Mouse (Mus musculus) MEL (cell line): ENCODE data around the gene Prkcq. TPM values are rescaled to one million over a fixed set of nuclear protein-coding genes. Genes with fewer than 3 reads are reported as not detected.

ENCODE experiments used
- DNase-seq: peaks from one replicate; pipeline ENCODE4 v3.0.0; 2011; ENCODE audit warnings: low read depth, low spot score
- H3K27ac ChIP-seq: 2 replicates; pipeline ENCODE4 v1.5.1; 2012; ENCODE audit warnings: low read depth, mild to moderate bottlenecking, control low read depth, low read length, moderate library complexity; ENCODE audit not compliant: control insufficient read depth
- H3K27me3 ChIP-seq, 2 experiments: fragments of 150-350 bp in 1 of 2; sonication (generic) in 1 of 2; 2 replicates each; pipeline ENCODE4 v1.6.1; 2012; ENCODE audit warnings: low read length in 2 of 2, mild to moderate bottlenecking in 2 of 2, improper control_type of control experiment in 1 of 2, moderate library complexity in 1 of 2; ENCODE audit not compliant: insufficient read depth in 2 of 2, control insufficient read depth in 1 of 2
- H3K36me3 ChIP-seq, 2 experiments: 2 replicates each; pipeline ENCODE4 v1.6.1; 2012 to 2014; ENCODE audit warnings: low read length in 2 of 2, improper control_type of control experiment in 1 of 2, inconsistent platforms in 1 of 2, mild to moderate bottlenecking in 1 of 2; ENCODE audit not compliant: insufficient read depth in 2 of 2, control insufficient read depth in 1 of 2
- H3K4me1 ChIP-seq, 2 experiments: fragments of 150-350 bp in 1 of 2; sonication (generic) in 1 of 2; 2 replicates each; pipeline ENCODE4 v1.6.1; 2012; ENCODE audit warnings: low read length in 2 of 2, improper control_type of control experiment in 1 of 2, mild to moderate bottlenecking in 1 of 2; ENCODE audit not compliant: insufficient read depth in 2 of 2, control insufficient read depth in 1 of 2
- H3K4me3 ChIP-seq, 2 experiments: fragments of 150-350 bp in 1 of 2; sonication (generic) in 1 of 2; 2 replicates each; pipeline ENCODE4 v1.5.1; 2012; ENCODE audit warnings: low read depth in 2 of 2, low read length in 2 of 2, mild to moderate bottlenecking in 2 of 2, moderate library complexity in 2 of 2, control low read depth in 1 of 2, improper control_type of control experiment in 1 of 2; ENCODE audit not compliant: control insufficient read depth in 1 of 2, insufficient read depth in 1 of 2
- H3K79me2 ChIP-seq: 2 replicates; pipeline ENCODE4 v1.6.1; 2012; ENCODE audit warnings: mild to moderate bottlenecking, low read length, moderate library complexity; ENCODE audit not compliant: control insufficient read depth, poor library complexity, insufficient read depth
- H3K9ac ChIP-seq: 2 replicates; pipeline ENCODE4 v1.6.1; 2012; ENCODE audit warnings: low read depth, mild to moderate bottlenecking, control low read depth, low read length, moderate library complexity; ENCODE audit not compliant: control insufficient read depth, poor library complexity, severe bottlenecking
- H3K9me3 ChIP-seq: fragments of 150-350 bp; sonication (generic); replicated peaks from 2 replicates; pipeline ENCODE4 v1.6.1; 2012; ENCODE audit warnings: mild to moderate bottlenecking, low read length, improper control_type of control experiment, moderate library complexity; ENCODE audit not compliant: insufficient read depth
- BHLHE40 ChIP-seq: IDR thresholded peaks from 2 replicates; pipeline ENCODE4 v1.6.1; 2012; ENCODE audit warnings: low read depth, mild to moderate bottlenecking, inconsistent platforms, low read length, improper control_type of control experiment, borderline replicate concordance
- CHD1 ChIP-seq: IDR thresholded peaks from 2 replicates; pipeline ENCODE4 v1.6.1; 2012; ENCODE audit warnings: low read depth, mild to moderate bottlenecking, inconsistent platforms, low read length, improper control_type of control experiment
- CHD2 ChIP-seq: IDR thresholded peaks from 2 replicates; pipeline ENCODE4 v1.6.1; 2011; ENCODE audit warnings: low read length, improper control_type of control experiment
- ELF1 ChIP-seq: IDR thresholded peaks from 2 replicates; pipeline ENCODE4 v1.6.1; 2014; ENCODE audit warnings: low read depth, mild to moderate bottlenecking, inconsistent platforms, low read length, improper control_type of control experiment, moderate library complexity
- EP300 ChIP-seq, 2 experiments: IDR thresholded peaks; 2 replicates each; pipeline ENCODE4 v1.6.1; 2011; ENCODE audit warnings: improper control_type of control experiment in 2 of 2, low read length in 2 of 2, low read depth in 1 of 2, mild to moderate bottlenecking in 1 of 2
- JUND ChIP-seq: IDR thresholded peaks from 2 replicates; pipeline ENCODE4 v1.6.1; 2011; ENCODE audit warnings: low read depth, mild to moderate bottlenecking, improper control_type of control experiment, low read length
- MAFK ChIP-seq: IDR thresholded peaks from 2 replicates; pipeline ENCODE4 v1.6.1; 2011; ENCODE audit warnings: low read depth, mild to moderate bottlenecking, low read length, improper control_type of control experiment, borderline replicate concordance
- MXI1 ChIP-seq: IDR thresholded peaks from 2 replicates; pipeline ENCODE4 v1.6.1; 2011; ENCODE audit warnings: mild to moderate bottlenecking, low read depth, low read length, improper control_type of control experiment
- MYB ChIP-seq: IDR thresholded peaks from 2 replicates; pipeline ENCODE4 v1.6.1; 2011; ENCODE audit warnings: mild to moderate bottlenecking, low read depth, low read length, improper control_type of control experiment
- NRF1 ChIP-seq: IDR thresholded peaks from 2 replicates; pipeline ENCODE4 v1.6.1; 2014; ENCODE audit warnings: low read depth, mild to moderate bottlenecking, inconsistent platforms, low read length, improper control_type of control experiment, moderate library complexity; ENCODE audit not compliant: poor library complexity, insufficient read depth, severe bottlenecking
- POLR2A ChIP-seq, 2 experiments: IDR thresholded peaks; 2 replicates each; pipeline ENCODE4 v1.6.1; 2011 to 2012; ENCODE audit warnings: low read length in 2 of 2, mild to moderate bottlenecking in 2 of 2, control low read depth in 1 of 2, improper control_type of control experiment in 1 of 2, low read depth in 1 of 2, moderate library complexity in 1 of 2; ENCODE audit not compliant: control insufficient read depth in 1 of 2, insufficient read depth in 1 of 2, poor library complexity in 1 of 2
- POLR2AphosphoS2 ChIP-seq: IDR thresholded peaks from 2 replicates; pipeline ENCODE4 v1.6.1; 2011; ENCODE audit warnings: low read length, improper control_type of control experiment
- UBTF ChIP-seq: IDR thresholded peaks from 2 replicates; pipeline ENCODE4 v1.6.1; 2012; ENCODE audit warnings: low read depth, mild to moderate bottlenecking, inconsistent platforms, low read length, improper control_type of control experiment, moderate library complexity, borderline replicate concordance; ENCODE audit not compliant: insufficient read depth
- USF1 ChIP-seq: IDR thresholded peaks from 2 replicates; pipeline ENCODE4 v1.6.1; 2014; ENCODE audit warnings: low read depth, mild to moderate bottlenecking, inconsistent platforms, low read length, improper control_type of control experiment, moderate library complexity
- polyA plus RNA-seq, 2 experiments: library from polyadenylated mRNA; stranded (reverse) in 1 of 2; unstranded in 1 of 2; fragments of >175 nt in 1 of 2; fragments of >200 nt in 1 of 2; gene quantifications; 2 replicates each; pipeline versions ENCODE4 v1.2.1 to v1.2.4; 2012; ENCODE audit warnings: low replicate concordance in 2 of 2, low read depth in 1 of 2; ENCODE audit not compliant: insufficient read length in 2 of 2, insufficient read depth in 1 of 2, missing spikeins in 1 of 2
- total RNA-seq: library from RNA; depleted of rRNA; stranded (reverse); fragments of 300-350 nt; gene quantifications from 2 replicates; pipeline ENCODE4 v1.2.3, GENCODE M21; 2012

The Prkcq gene
- total and polyA plus RNA-seq, 3 experiments = 0.12 to 0.19 TPM; not detected in 1

- TF ChIP-seq ELF1 (no peak), BHLHE40 (no peak)
These were observed 7.7 kb upstream of the Prkcq start (continued) for GRCm38 (mm10) chr2:11164170-11164569.

- DNase-seq = no peak
- H3K27ac ChIP-seq = no peak overlapping the region
- no peak for TF ChIP-seq ELF1
- no peak for TF ChIP-seq USF1
- TF ChIP-seq CHD1 = no peak
- TF ChIP-seq UBTF = no peak
- H3K36me3 ChIP-seq = no peaks in the 10 kb centered on the region
- H3K79me2 ChIP-seq = no peaks in the 10 kb centered on the region
- H3K9me3 ChIP-seq = no peaks in the 10 kb centered on the region
- peaks cover 28 to 29% of the 10 kb centered on the region in 2 experiments for H3K27me3 ChIP-seq
- H3K4me1 ChIP-seq = no peaks in the 10 kb centered on the region
- no peak overlapping the region for H3K4me3 ChIP-seq
- no peak overlapping the region for H3K9ac ChIP-seq
These were observed 2.1 kb upstream of the Prkcq start for GRCm38 (mm10) chr2:11169721-11170335.

GRCm38 (mm10) chr2:11172831-11173414 lies 1.0 kb downstream of the Prkcq start:
- H3K4me3 ChIP-seq = no peak overlapping the region
- peaks cover 27 to 32% of the 10 kb centered on the region in 2 experiments for H3K27me3 ChIP-seq
- no peaks in the 10 kb centered on the region for H3K36me3 ChIP-seq
- no peaks in the 10 kb centered on the region for H3K79me2 ChIP-seq
- no peak overlapping the region for H3K27ac ChIP-seq
- no peak for TF ChIP-seq EP300 (IDR thresholded peaks at IDR 0.05; ENCODE audit: low read depth in 1 of 2, low read length in 2 of 2)
- no peak for TF ChIP-seq NRF1
- no peak for TF ChIP-seq POLR2AphosphoS2
- TF ChIP-seq BHLHE40 = no peak
- TF ChIP-seq MXI1 = no peak
- TF ChIP-seq JUND = no peak
- TF ChIP-seq MYB = no peak
- no peak for TF ChIP-seq POLR2A (IDR thresholded peaks at IDR 0.05; ENCODE audit: control insufficient read depth in 1 of 2, insufficient read depth in 1 of 2, low read depth in 1 of 2, low read length in 2 of 2, poor library complexity in 1 of 2)
- TF ChIP-seq CHD2 = no peak
- TF ChIP-seq MAFK = no peak
- no peak overlapping the region for H3K9ac ChIP-seq
- no peak for DNase-seq
- no peaks in the 10 kb centered on the region for H3K4me1 ChIP-seq
- H3K9me3 ChIP-seq = no peaks in the 10 kb centered on the region
